Mouse (Mus musculus): ENCODE results near the gene Csf2rb.

DNA sequence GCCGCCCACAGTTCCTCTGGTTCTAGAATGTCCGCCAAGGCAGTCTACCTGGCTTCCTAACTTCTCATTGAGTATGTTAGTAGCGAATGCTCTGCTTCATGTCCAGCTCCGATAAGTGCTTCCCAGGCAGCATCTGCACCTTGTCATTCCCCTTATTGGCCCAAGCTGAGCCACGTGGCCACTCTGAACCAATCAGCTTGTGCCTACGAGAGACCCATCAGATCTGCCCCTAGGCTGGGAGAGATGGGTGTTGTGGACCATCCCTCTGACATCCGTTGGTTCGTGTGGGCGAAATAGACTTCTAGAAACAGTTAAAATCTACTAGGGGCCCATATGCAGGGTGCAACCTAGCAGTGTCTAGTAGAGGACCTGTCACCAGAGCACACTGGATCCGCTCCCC, 52.3 kb downstream of the Csf2rb start:
- TF ChIP-seq POLR2A (IDR thresholded peaks at IDR 0.05; ENCODE audit: borderline replicate concordance, insufficient read depth, low read length) = no peak
- TF ChIP-seq CTCF (IDR thresholded peaks at IDR 0.05; ENCODE audit: borderline replicate concordance, insufficient read depth, low read depth, low read length) = no peak
